Mouse (Mus musculus): ENCODE results near the gene Syne4.

DNA sequence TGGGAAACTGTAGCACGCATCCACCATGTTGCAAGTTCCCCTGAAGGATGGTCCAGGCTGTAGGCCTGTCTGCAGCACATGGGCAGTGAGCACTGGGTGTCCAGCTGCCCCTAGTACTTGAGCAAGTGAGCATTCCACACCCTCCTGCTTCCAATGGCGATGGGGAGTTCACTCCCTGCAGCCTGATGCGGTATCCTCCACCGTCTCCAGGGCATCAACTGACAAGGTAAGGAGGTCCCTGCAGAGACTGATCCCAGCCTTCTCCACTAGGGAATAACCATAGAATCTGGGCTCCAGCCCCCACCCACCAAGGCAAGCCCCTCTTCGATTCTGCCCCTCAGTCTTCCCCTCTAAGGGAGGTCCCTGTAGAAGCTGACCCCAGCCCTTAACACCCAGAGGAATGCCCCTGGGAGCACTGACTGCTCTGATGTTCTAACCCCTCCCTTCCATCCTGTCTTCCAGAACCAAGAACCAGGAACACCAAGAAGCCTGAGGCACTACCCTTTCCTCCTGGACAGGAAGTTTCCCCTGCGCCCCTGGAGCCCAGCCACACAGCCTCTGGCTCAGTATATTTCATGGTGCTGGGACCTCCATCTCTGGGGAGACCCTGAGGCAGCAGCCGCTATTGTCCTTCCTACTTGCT is 25.4 kb upstream of the Syne4 start:
- TF ChIP-seq POLR2A (IDR thresholded peaks at IDR 0.05; ENCODE audit: borderline replicate concordance, extremely low read depth, low read depth, low read length) (no peak), CTCF (IDR thresholded peaks at IDR 0.05; ENCODE audit: insufficient read depth, low read length) (no peak)

All from lung, adult 2 months (tissue).